Mouse (Mus musculus) heart, embryonic 10.5 days (tissue): ENCODE measurements at regions not wholly inside any gene's neighbourhood (a gene's known extent, or its start where the extent isn't known, plus 50 kb on each side); places are given as distances from the start of the nearest gene placed in this dataset.

Experiments
- DNase-seq: peaks from one replicate; pipeline ENCODE4 v3.0.0-alpha.2; 2017; ENCODE audit warnings: low spot score
- H3K27ac ChIP-seq: fragments of 300-500 bp; sonication (generic); 2 replicates; pipeline ENCODE4 v1.5.1; 2016; ENCODE audit warnings: mild to moderate bottlenecking
- H3K27me3 ChIP-seq: fragments of 300-500 bp; sonication (generic); 2 replicates; pipeline ENCODE4 v1.6.1; 2016; ENCODE audit warnings: mild to moderate bottlenecking; ENCODE audit not compliant: poor library complexity, insufficient read depth, severe bottlenecking
- H3K36me3 ChIP-seq: fragments of 300-500 bp; sonication (generic); 2 replicates; pipeline ENCODE4 v1.6.1; 2016; ENCODE audit warnings: mild to moderate bottlenecking, moderate library complexity
- H3K4me1 ChIP-seq: fragments of 300-500 bp; sonication (generic); 2 replicates; pipeline ENCODE4 v1.6.1; 2016; ENCODE audit warnings: mild to moderate bottlenecking
- H3K4me3 ChIP-seq: fragments of 300-500 bp; sonication (generic); 2 replicates; pipeline ENCODE4 v1.5.1; 2016; ENCODE audit warnings: mild to moderate bottlenecking, moderate library complexity
- H3K9me3 ChIP-seq: fragments of 300-500 bp; sonication (generic); 2 replicates; pipeline ENCODE4 v1.6.1; 2016; ENCODE audit warnings: mild to moderate bottlenecking, moderate library complexity
- WGBS: fragments of 180-500 bp; shearing (Covaris S2); methylation state at CpG from one replicate; pipeline ENCODE4 v1.1.7; 2016; 5-methylcytosine and 5-hydroxymethylcytosine counted together

- Histone ChIP-seq H3K9me3 (no peaks in the 10 kb centered on the region), H3K27me3 (no peaks in the 10 kb centered on the region), H3K4me3 (no peak overlapping the region), H3K4me1 (no peaks in the 10 kb centered on the region), H3K27ac (no peak overlapping the region), H3K36me3 (no peaks in the 10 kb centered on the region)
- WGBS: 88% methylated on average over 4 of the region's 4 CpGs
- no peak for DNase-seq
These were observed 381.3 kb upstream of the Rasgrp1 start for GRCm38 (mm10) chr2:117724066-117724465.

GRCm38 (mm10) chr2:117731253-117731652 lies 380.4 kb upstream of the Thbs1 start:
- H3K4me1 ChIP-seq: no peaks in the 10 kb centered on the region
- 70% methylated on average over 2 of the region's 2 CpGs for WGBS
- no peaks in the 10 kb centered on the region for H3K9me3 ChIP-seq
- no peaks in the 10 kb centered on the region for H3K27me3 ChIP-seq
- H3K36me3 ChIP-seq: no peaks in the 10 kb centered on the region
- H3K27ac ChIP-seq: no peak overlapping the region
- DNase-seq: no peak
- no peak overlapping the region for H3K4me3 ChIP-seq

- H3K9me3 ChIP-seq: no peaks in the 10 kb centered on the region
- no peaks in the 10 kb centered on the region for H3K36me3 ChIP-seq
- DNase-seq: no peak
- H3K27me3 ChIP-seq: no peaks in the 10 kb centered on the region
- H3K4me3 ChIP-seq: no peak overlapping the region
- H3K27ac ChIP-seq: no peak overlapping the region
- no peaks in the 10 kb centered on the region; the same call in 1 of the 2 replicates for H3K4me1 ChIP-seq
These were observed 369.3 kb upstream of the Thbs1 start for GRCm38 (mm10) chr2:117742413-117742812.

- WGBS: 77% methylated on average over 1 of the region's 1 CpGs
- no peak for DNase-seq
These were observed 367.8 kb upstream of the Thbs1 start for GRCm38 (mm10) chr2:117743901-117744300.

GRCm38 (mm10) chr2:117745767-117746166 lies 365.9 kb upstream of the Thbs1 start:
- WGBS: 35% methylated on average over 2 of the region's 2 CpGs
- Histone ChIP-seq H3K27me3 (no peaks in the 10 kb centered on the region), H3K4me3 (no peak overlapping the region), H3K36me3 (no peaks in the 10 kb centered on the region), H3K27ac (no peak overlapping the region), H3K4me1 (no peaks in the 10 kb centered on the region; the same call in 1 of the 2 replicates), H3K9me3 (no peaks in the 10 kb centered on the region)
- DNase-seq: no peak

More at GRCm38 (mm10) chr2:117743901-117744300, 367.8 kb upstream of the Thbs1 start:
- H3K27me3 ChIP-seq: no peaks in the 10 kb centered on the region
- no peak overlapping the region for H3K4me3 ChIP-seq
- H3K27ac ChIP-seq: no peak overlapping the region
- H3K36me3 ChIP-seq: no peaks in the 10 kb centered on the region
- no peaks in the 10 kb centered on the region for H3K9me3 ChIP-seq
- no peaks in the 10 kb centered on the region; the same call in 1 of the 2 replicates for H3K4me1 ChIP-seq

- no peaks in the 10 kb centered on the region for H3K9me3 ChIP-seq
- H3K27ac ChIP-seq: no peak overlapping the region
- DNase-seq: no peak
- no peaks in the 10 kb centered on the region; the same call in 1 of the 2 replicates for H3K4me1 ChIP-seq
- H3K4me3 ChIP-seq: no peak overlapping the region
- no peaks in the 10 kb centered on the region for H3K36me3 ChIP-seq
- no peaks in the 10 kb centered on the region for H3K27me3 ChIP-seq
- 84% methylated on average over 3 of the region's 3 CpGs for WGBS
These were observed 364.5 kb upstream of the Thbs1 start for GRCm38 (mm10) chr2:117747136-117747535.

GRCm38 (mm10) chr2:117748892-117749291 lies 362.8 kb upstream of the Thbs1 start:
- no peaks in the 10 kb centered on the region for H3K9me3 ChIP-seq
- H3K27ac ChIP-seq: no peak overlapping the region
- DNase-seq: peak; percentile 75
- no peak overlapping the region for H3K4me3 ChIP-seq
- no peaks in the 10 kb centered on the region for H3K27me3 ChIP-seq
- H3K4me1 ChIP-seq: no peaks in the 10 kb centered on the region; the same call in 1 of the 2 replicates
- H3K36me3 ChIP-seq: no peaks in the 10 kb centered on the region
- WGBS: 47% methylated on average over 4 of the region's 4 CpGs

- WGBS: 78% methylated on average over 1 of the region's 1 CpGs
- Histone ChIP-seq H3K4me1 (no peaks in the 10 kb centered on the region), H3K9me3 (no peaks in the 10 kb centered on the region), H3K27me3 (no peaks in the 10 kb centered on the region), H3K27ac (no peak overlapping the region), H3K36me3 (no peaks in the 10 kb centered on the region), H3K4me3 (no peak overlapping the region)
- DNase-seq: no peak
These were observed 352.1 kb upstream of the Thbs1 start for GRCm38 (mm10) chr2:117759491-117760013.

GRCm38 (mm10) chr2:117763631-117764030 lies 348.0 kb upstream of the Thbs1 start:
- 90% methylated on average over 1 of the region's 1 CpGs for WGBS
- no peaks in the 10 kb centered on the region for H3K4me1 ChIP-seq
- DNase-seq: no peak

GRCm38 (mm10) chr2:117765572-117765971 lies 346.1 kb upstream of the Thbs1 start:
- Histone ChIP-seq H3K27ac (no peak overlapping the region), H3K27me3 (no peaks in the 10 kb centered on the region), H3K4me3 (no peak overlapping the region), H3K36me3 (no peaks in the 10 kb centered on the region), H3K4me1 (no peaks in the 10 kb centered on the region), H3K9me3 (no peaks in the 10 kb centered on the region)
- 78% methylated on average over 5 of the region's 5 CpGs for WGBS
- no peak for DNase-seq

More at GRCm38 (mm10) chr2:117763631-117764030, 348.0 kb upstream of the Thbs1 start:
- Histone ChIP-seq H3K27ac (no peak overlapping the region), H3K27me3 (no peaks in the 10 kb centered on the region), H3K36me3 (no peaks in the 10 kb centered on the region), H3K9me3 (no peaks in the 10 kb centered on the region), H3K4me3 (no peak overlapping the region)

GRCm38 (mm10) chr2:117766450-117766849 lies 345.2 kb upstream of the Thbs1 start:
- no peaks in the 10 kb centered on the region for H3K4me1 ChIP-seq
- no peak for DNase-seq
- H3K4me3 ChIP-seq: no peak overlapping the region
- H3K9me3 ChIP-seq: no peaks in the 10 kb centered on the region
- H3K27ac ChIP-seq: no peak overlapping the region
- WGBS: 76% methylated on average over 3 of the region's 3 CpGs
- no peaks in the 10 kb centered on the region for H3K36me3 ChIP-seq
- no peaks in the 10 kb centered on the region for H3K27me3 ChIP-seq

- Histone ChIP-seq H3K36me3 (no peaks in the 10 kb centered on the region), H3K9me3 (no peaks in the 10 kb centered on the region), H3K4me3 (no peak overlapping the region), H3K27me3 (no peaks in the 10 kb centered on the region), H3K27ac (no peak overlapping the region), H3K4me1 (no peaks in the 10 kb centered on the region)
- no peak for DNase-seq
- 73% methylated on average over 7 of the region's 7 CpGs for WGBS
These were observed 342.1 kb upstream of the Thbs1 start for GRCm38 (mm10) chr2:117769402-117770114.

GRCm38 (mm10) chr2:117770115-117770485 lies 341.6 kb upstream of the Thbs1 start:
- Histone ChIP-seq H3K9me3 (no peaks in the 10 kb centered on the region), H3K4me3 (no peak overlapping the region), H3K27ac (no peak overlapping the region), H3K36me3 (no peaks in the 10 kb centered on the region), H3K27me3 (no peaks in the 10 kb centered on the region), H3K4me1 (no peaks in the 10 kb centered on the region)
- DNase-seq: no peak
- WGBS: 72% methylated on average over 3 of the region's 3 CpGs

GRCm38 (mm10) chr2:117780287-117780686 lies 331.4 kb upstream of the Thbs1 start:
- WGBS: 71% methylated on average over 3 of the region's 3 CpGs

More at GRCm38 (mm10) chr2:117780287-117780686, 331.4 kb upstream of the Thbs1 start:
- Histone ChIP-seq H3K4me3 (no peak overlapping the region), H3K4me1 (no peaks in the 10 kb centered on the region), H3K27me3 (no peaks in the 10 kb centered on the region), H3K27ac (no peak overlapping the region), H3K9me3 (no peaks in the 10 kb centered on the region), H3K36me3 (no peaks in the 10 kb centered on the region)
- no peak for DNase-seq
